In genomic region chr11:105959355-105959754, GRCm38 (mm10) we compare ENCODE assay signal across 10 mouse cellular contexts. TPM values are rescaled to one million over a fixed set of nuclear protein-coding genes. Genes with fewer than 3 reads are reported as not detected.
DNase-seq lines count a peak whose midpoint lies in the region; ATAC-seq and TF ChIP-seq lines count a peak whose summit lies in the region.
"Had no signal": no experiment of that assay in that cellular context is flagged by ENCODE, and none has a peak within 500 bp of the region (broad histone marks: within the 10 kb centered on the region; RNA-seq: fewer than 3 reads in every experiment).

No protein-coding gene starts in this region.

- H3K27me3 ChIP-seq in forebrain, embryonic 14.5 days (replicated peaks; ENCODE audit: control insufficient read depth, insufficient read depth, low read length): no peaks in the 10 kb centered on the region
- no peaks in the 10 kb centered on the region for H3K27me3 ChIP-seq in forebrain, embryonic 15.5 days
- H3K27me3 ChIP-seq in C2C12 (ENCODE audit: control insufficient read depth, insufficient read depth, insufficient read length): no peaks in the 10 kb centered on the region
- no peaks in the 10 kb centered on the region; the same call in 1 of the 2 replicates for H3K27me3 ChIP-seq in heart, embryonic 16.5 days (ENCODE audit: control insufficient read depth, insufficient read depth, low read length)
- no peaks in the 10 kb centered on the region for H3K27me3 ChIP-seq in embryonic facial prominence, embryonic 10.5 days (replicated peaks; ENCODE audit: low read depth, poor library complexity, severe bottlenecking)
- H3K27me3 ChIP-seq: limb, embryonic 15.5 days; Patski had no signal

- H3K9me3 ChIP-seq in forebrain, embryonic 14.5 days (replicated peaks; ENCODE audit: control insufficient read depth, low read length): no peaks in the 10 kb centered on the region
- H3K9me3 ChIP-seq in forebrain, embryonic 15.5 days: no peaks in the 10 kb centered on the region
- no peaks in the 10 kb centered on the region for H3K9me3 ChIP-seq in heart, embryonic 16.5 days (replicated peaks; ENCODE audit: control insufficient read depth, low read length)
- H3K9me3 ChIP-seq in embryonic facial prominence, embryonic 10.5 days: no peaks in the 10 kb centered on the region
- H3K9me3 ChIP-seq: limb, embryonic 15.5 days had no signal

- no peak overlapping the region for H3K4me2 ChIP-seq in forebrain, embryonic 14.5 days (ENCODE audit: low read length)
- H3K4me2 ChIP-seq in forebrain, embryonic 15.5 days (replicated peaks): no peak overlapping the region
- H3K4me2 ChIP-seq in heart, embryonic 16.5 days (ENCODE audit: low read depth, low read length): peak overlapping the region; percentile 55
- H3K4me2 ChIP-seq: limb, embryonic 15.5 days had no signal

- H3ac ChIP-seq in C2C12 (ENCODE audit: control insufficient read depth, insufficient read length, low read depth): peak overlapping the region; percentile 34

- no peaks in the 10 kb centered on the region for H3K36me3 ChIP-seq in forebrain, embryonic 14.5 days (ENCODE audit: control insufficient read depth, insufficient read depth, low read length)
- no peaks in the 10 kb centered on the region for H3K36me3 ChIP-seq in forebrain, embryonic 15.5 days
- no peaks in the 10 kb centered on the region for H3K36me3 ChIP-seq in C2C12 (ENCODE audit: control insufficient read depth, insufficient read depth)
- no peaks in the 10 kb centered on the region for H3K36me3 ChIP-seq in heart, embryonic 16.5 days (ENCODE audit: control insufficient read depth, insufficient read depth)
- H3K36me3 ChIP-seq in embryonic facial prominence, embryonic 10.5 days (replicated peaks): no peaks in the 10 kb centered on the region
- H3K36me3 ChIP-seq: limb, embryonic 15.5 days had no signal

- 58% methylated on average over 17 of the region's 17 CpGs for WGBS in forebrain, embryonic 14.5 days
- WGBS in forebrain, embryonic 15.5 days: 56% methylated on average over 17 of the region's 17 CpGs
- WGBS in heart, embryonic 16.5 days: 3% methylated on average over 17 of the region's 17 CpGs
- WGBS in embryonic facial prominence, embryonic 10.5 days: 58% methylated on average over 17 of the region's 17 CpGs

- H3K9ac ChIP-seq in forebrain, embryonic 14.5 days (ENCODE audit: low read length): no peak overlapping the region
- H3K9ac ChIP-seq in forebrain, embryonic 15.5 days (replicated peaks): no peak overlapping the region
- H3K9ac ChIP-seq in heart, embryonic 16.5 days (ENCODE audit: low read length): peak overlapping the region; percentile 29; the same call in 1 of the 2 replicates
- H3K9ac ChIP-seq: limb, embryonic 15.5 days had no signal

- H3K79me2 ChIP-seq in C2C12 (ENCODE audit: control insufficient read depth, insufficient read depth): no peaks in the 10 kb centered on the region

- no peak for TF ChIP-seq CTCF in C2C12 (IDR thresholded peaks at IDR 0.05; ENCODE audit: control insufficient read depth, insufficient read depth, insufficient read length)

- peak; percentile 55; the same call in 1 of the 2 replicates for ATAC-seq in forebrain, embryonic 14.5 days
- ATAC-seq in forebrain, embryonic 15.5 days (replicated peaks): no peak
- ATAC-seq in heart, embryonic 16.5 days (replicated peaks; ENCODE audit: extremely low read depth, insufficient read depth, low FRiP score): no peak
- ATAC-seq: Patski had no signal

- peak; percentile 16 for DNase-seq in forebrain, embryonic 14.5 days (ENCODE audit: low spot score)
- DNase-seq in lung, postnatal 25 days (ENCODE audit: low spot score): peak; percentile 57
- no peak for DNase-seq in adrenal gland, postnatal 10 days
- no peak for DNase-seq in embryonic facial prominence, embryonic 10.5 days (ENCODE audit: low spot score)
- DNase-seq in neural tube, embryonic 10.5 days (ENCODE audit: extremely low spot score, low spot score): no peak

- no peaks in the 10 kb centered on the region for H3K79me3 ChIP-seq in C2C12 (ENCODE audit: low read depth)

- no peaks in the 10 kb centered on the region for H3K4me1 ChIP-seq in forebrain, embryonic 14.5 days (ENCODE audit: control insufficient read depth, insufficient read depth, low read length)
- peaks cover 6% of the 10 kb centered on the region for H3K4me1 ChIP-seq in forebrain, embryonic 15.5 days
- peaks cover 9% of the 10 kb centered on the region for H3K4me1 ChIP-seq in heart, embryonic 16.5 days (ENCODE audit: control insufficient read depth, insufficient read depth, low read length)
- H3K4me1 ChIP-seq in embryonic facial prominence, embryonic 10.5 days: peaks cover 8% of the 10 kb centered on the region
- H3K4me1 ChIP-seq: limb, embryonic 15.5 days had no signal

- H3K27ac ChIP-seq in forebrain, embryonic 14.5 days (ENCODE audit: low read depth, low read length): no peak overlapping the region
- H3K27ac ChIP-seq in forebrain, embryonic 15.5 days (replicated peaks): no peak overlapping the region
- H3K27ac ChIP-seq in heart, embryonic 16.5 days (ENCODE audit: low read length): no peak overlapping the region
- no peak overlapping the region for H3K27ac ChIP-seq in embryonic facial prominence, embryonic 10.5 days (replicated peaks)
- H3K27ac ChIP-seq: limb, embryonic 15.5 days had no signal

- H3K4me3 ChIP-seq in forebrain, embryonic 14.5 days (ENCODE audit: low read depth, low read length): no peak overlapping the region
- H3K4me3 ChIP-seq in forebrain, embryonic 15.5 days: no peak overlapping the region
- no peak overlapping the region for H3K4me3 ChIP-seq in C2C12 (ENCODE audit: insufficient read depth, poor library complexity, severe bottlenecking)
- H3K4me3 ChIP-seq in heart, embryonic 16.5 days (ENCODE audit: low read length): peak overlapping the region; percentile 12; the same call in 1 of the 2 replicates
- H3K4me3 ChIP-seq in embryonic facial prominence, embryonic 10.5 days: no peak overlapping the region
- H3K4me3 ChIP-seq: limb, embryonic 15.5 days had no signal

TF ChIP-seq in C2C12, 6 proteins besides CTCF, POLR2A, EP300 and RAD21:
- TF ChIP-seq MYOG (IDR thresholded peaks at IDR 0.05; ENCODE audit: control insufficient read depth, extremely low read depth, insufficient read length): no peak
- peak; percentile 46 for TF ChIP-seq MAX (IDR thresholded peaks at IDR 0.05)
- TF ChIP-seq USF1 (IDR thresholded peaks at IDR 0.05; ENCODE audit: low read depth): peak; percentile 63
- TF ChIP-seq MYOD1 (IDR thresholded peaks at IDR 0.05; ENCODE audit: control insufficient read depth, insufficient read length, low read depth): peak; percentile 66
- no peak for TF ChIP-seq CEBPB (IDR thresholded peaks at IDR 0.05; ENCODE audit: low read depth)
- no peak for TF ChIP-seq FOSL1 (IDR thresholded peaks at IDR 0.05; ENCODE audit: insufficient read depth, low read length, poor library complexity, severe bottlenecking)
TF ChIP-seq in C2C12: peak in this region for 3.

RNA-seq across cellular contexts. Expression of gene Cyb561, which starts 6.2 kb away (rescaled TPM):
- 26.0 and 32.5 TPM in 2 replicates for polyA plus RNA-seq in forebrain, embryonic 14.5 days (2014; fragmentation: Nextera tagmentation; extraction: Ambion mirVana)
- 32.3 and 32.5 TPM in 2 replicates for polyA plus RNA-seq in forebrain, embryonic 15.5 days (2015; fragmentation: Nextera tagmentation; extraction: Ambion mirVana)
- polyA plus RNA-seq in C2C12 (2012; fragmentation: generic; extraction: Trizol): 2.7 TPM
- 8.0 and 10.5 TPM in 2 replicates for polyA plus RNA-seq in heart, embryonic 16.5 days (2015; fragmentation: Nextera tagmentation; extraction: Ambion mirVana)
- total RNA-seq in adrenal gland, postnatal 10 days (2021): 100 to 1,000 TPM; 123 to 140 TPM
- polyA plus RNA-seq in embryonic facial prominence, embryonic 10.5 days (2016; fragmentation: Nextera tagmentation; extraction: Ambion mirVana): 13.2 and 14.0 TPM in 2 replicates

RNA-seq across cellular contexts. Expression of gene Ace, which starts 8.4 kb away (rescaled TPM):
- polyA plus RNA-seq in forebrain, embryonic 14.5 days (2014; fragmentation: Nextera tagmentation; extraction: Ambion mirVana): 1.9 and 3.1 TPM in 2 replicates
- polyA plus RNA-seq in forebrain, embryonic 15.5 days (2015; fragmentation: Nextera tagmentation; extraction: Ambion mirVana): 2.3 and 2.5 TPM in 2 replicates
- 1.3 TPM for polyA plus RNA-seq in C2C12 (2012; fragmentation: generic; extraction: Trizol)
- polyA plus RNA-seq in heart, embryonic 16.5 days (2015; fragmentation: Nextera tagmentation; extraction: Ambion mirVana): 3.1 and 4.3 TPM in 2 replicates
- total RNA-seq in adrenal gland, postnatal 10 days (2021): 10 to 100 TPM; 12.9 to 15.4 TPM
- 0.45 and 0.50 TPM in 2 replicates for polyA plus RNA-seq in embryonic facial prominence, embryonic 10.5 days (2016; fragmentation: Nextera tagmentation; extraction: Ambion mirVana)

RNA-seq across cellular contexts. Expression of gene Ace3, which starts 35.1 kb away (rescaled TPM):
- not detected in 2 replicates for polyA plus RNA-seq in forebrain, embryonic 14.5 days (2014; fragmentation: Nextera tagmentation; extraction: Ambion mirVana)
- 0.08 TPM in 1 of 2 replicates, not detected in the other for polyA plus RNA-seq in forebrain, embryonic 15.5 days (2015; fragmentation: Nextera tagmentation; extraction: Ambion mirVana)
- not detected for polyA plus RNA-seq in C2C12 (2012; fragmentation: generic; extraction: Trizol)
- polyA plus RNA-seq in heart, embryonic 16.5 days (2015; fragmentation: Nextera tagmentation; extraction: Ambion mirVana): 0.10 TPM in 1 of 2 replicates, not detected in the other
- total RNA-seq in adrenal gland, postnatal 10 days (2021): not detected
- not detected in 2 replicates for polyA plus RNA-seq in embryonic facial prominence, embryonic 10.5 days (2016; fragmentation: Nextera tagmentation; extraction: Ambion mirVana)
- polyA plus RNA-seq: limb, embryonic 15.5 days; Patski had no signal

RNA-seq across cellular contexts. Expression of gene Kcnh6, which starts 48.6 kb away (rescaled TPM):
- 0.48 and 0.57 TPM in 2 replicates for polyA plus RNA-seq in forebrain, embryonic 14.5 days (2014; fragmentation: Nextera tagmentation; extraction: Ambion mirVana)
- 0.57 and 0.59 TPM in 2 replicates for polyA plus RNA-seq in forebrain, embryonic 15.5 days (2015; fragmentation: Nextera tagmentation; extraction: Ambion mirVana)
- not detected for polyA plus RNA-seq in C2C12 (2012; fragmentation: generic; extraction: Trizol)
- polyA plus RNA-seq in heart, embryonic 16.5 days (2015; fragmentation: Nextera tagmentation; extraction: Ambion mirVana): 0.35 and 0.46 TPM in 2 replicates
- under 1 TPM; 0.24 to 0.61 TPM for total RNA-seq in adrenal gland, postnatal 10 days (2021)
- 0.30 and 0.48 TPM in 2 replicates for polyA plus RNA-seq in embryonic facial prominence, embryonic 10.5 days (2016; fragmentation: Nextera tagmentation; extraction: Ambion mirVana)
- polyA plus RNA-seq: Patski had no signal

Comparison
In these comparisons a context has a peak if more than half of its experiments do, and no peak if none do; other contexts are left out.
1. DNase-seq: peak in forebrain, embryonic 14.5 days (single experiment) and lung, postnatal 25 days (single experiment); none in adrenal gland, postnatal 10 days (single experiment), embryonic facial prominence, embryonic 10.5 days (single experiment) and neural tube, embryonic 10.5 days (single experiment).